Mouse (Mus musculus): ENCODE measurements at regions not wholly inside any gene's neighbourhood (a gene's known extent, or its start where the extent isn't known, plus 50 kb on each side); places are given as distances from the start of the nearest gene placed in this dataset.
"Not testable (repeated sequence)": the region's sequence is repeated elsewhere in the genome, so short reads cannot be mapped to it uniquely, and the experiment has no call there.

DNA sequence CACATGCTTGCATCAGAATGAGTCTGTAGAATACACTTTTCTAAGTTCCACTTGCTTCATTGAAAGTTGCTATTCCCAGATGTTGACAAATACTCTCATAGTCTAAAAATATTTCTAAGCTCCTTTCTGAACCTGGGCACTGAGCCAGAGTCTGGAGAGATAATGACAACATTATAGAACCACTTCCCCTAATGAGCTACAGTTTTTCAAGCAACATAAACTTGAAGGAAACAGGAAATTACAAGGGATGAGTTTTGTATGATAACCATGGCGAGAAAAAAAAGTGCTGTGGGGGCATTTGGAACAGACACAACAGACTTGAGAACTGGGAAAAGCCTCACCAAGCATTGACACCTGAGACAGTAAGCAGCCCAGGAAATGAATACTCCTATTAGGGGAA lies 233.8 kb downstream of the Kctd12 start:
- Histone ChIP-seq H3K4me3 (no peak overlapping the region), H3K4me2 (no peak overlapping the region), H3K9ac (no peak overlapping the region), H3K27ac (replicated peaks) (no peak overlapping the region), H3K4me1 (replicated peaks) (no peaks in the 10 kb centered on the region), H3K27me3 (no peaks in the 10 kb centered on the region), H3K36me3 (no peaks in the 10 kb centered on the region), H3K9me3 (no peaks in the 10 kb centered on the region)
- 69% methylated on average over 1 of the region's 1 CpGs for WGBS
- ATAC-seq (ENCODE audit: low read depth) = no peak

DNA sequence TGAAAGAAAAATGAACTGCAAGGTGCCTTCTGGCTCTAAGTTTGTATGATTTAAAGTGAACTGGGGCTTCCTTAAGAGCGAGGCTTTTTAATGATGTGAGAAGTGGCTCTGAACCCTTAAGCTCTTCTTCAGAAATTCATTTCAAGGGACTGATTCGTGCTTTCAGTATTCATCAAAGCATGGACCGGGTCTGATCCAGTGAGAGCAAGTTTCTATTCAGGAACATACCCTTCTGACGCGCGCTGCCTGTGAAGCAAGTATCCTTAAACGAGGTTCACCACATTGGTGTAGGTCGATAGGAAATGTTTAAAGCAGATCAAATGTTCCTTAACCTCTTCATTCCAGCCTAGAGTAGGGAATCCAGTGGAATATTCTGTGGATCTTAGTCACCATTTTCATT lies 240.1 kb downstream of the Kctd12 start:
- Histone ChIP-seq H3K36me3 (no peaks in the 10 kb centered on the region), H3K27ac (replicated peaks) (no peak overlapping the region), H3K9me3 (no peaks in the 10 kb centered on the region), H3K4me1 (replicated peaks) (no peaks in the 10 kb centered on the region), H3K4me3 (no peak overlapping the region), H3K4me2 (no peak overlapping the region), H3K9ac (no peak overlapping the region), H3K27me3 (no peaks in the 10 kb centered on the region)
- WGBS = 93% methylated on average over 8 of the region's 8 CpGs
- no peak for ATAC-seq (ENCODE audit: low read depth)

DNA sequence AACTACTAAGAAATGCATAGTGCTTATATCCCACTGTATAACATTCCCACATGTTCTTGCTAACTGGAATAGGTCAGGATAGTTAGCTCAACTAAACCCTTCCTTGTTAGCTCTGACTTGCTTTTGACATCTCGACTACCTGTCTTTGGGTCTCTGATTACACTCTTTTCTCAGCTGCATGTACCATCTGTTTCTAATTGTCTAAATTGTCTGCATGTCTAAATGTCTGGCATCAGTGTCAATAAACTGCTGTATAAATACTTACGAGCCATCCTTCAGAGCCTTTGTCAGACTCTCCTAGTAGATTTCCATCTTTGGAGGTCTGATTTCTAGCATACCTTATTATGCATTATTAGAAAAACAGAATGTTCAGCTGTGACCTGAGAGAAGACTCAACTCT lies 245.8 kb downstream of the Kctd12 start:
- WGBS = 68% methylated on average over 2 of the region's 2 CpGs
- no peak for ATAC-seq (ENCODE audit: low read depth)
- Histone ChIP-seq H3K36me3 (no peaks in the 10 kb centered on the region), H3K27me3 (no peaks in the 10 kb centered on the region), H3K4me3 (no peak overlapping the region), H3K27ac (replicated peaks) (no peak overlapping the region), H3K9ac (no peak overlapping the region), H3K9me3 (0 out of 2 replicates have a peak, but pooled peaks cover 5% of the 10 kb centered on the region), H3K4me2 (no peak overlapping the region), H3K4me1 (replicated peaks) (no peaks in the 10 kb centered on the region)

DNA sequence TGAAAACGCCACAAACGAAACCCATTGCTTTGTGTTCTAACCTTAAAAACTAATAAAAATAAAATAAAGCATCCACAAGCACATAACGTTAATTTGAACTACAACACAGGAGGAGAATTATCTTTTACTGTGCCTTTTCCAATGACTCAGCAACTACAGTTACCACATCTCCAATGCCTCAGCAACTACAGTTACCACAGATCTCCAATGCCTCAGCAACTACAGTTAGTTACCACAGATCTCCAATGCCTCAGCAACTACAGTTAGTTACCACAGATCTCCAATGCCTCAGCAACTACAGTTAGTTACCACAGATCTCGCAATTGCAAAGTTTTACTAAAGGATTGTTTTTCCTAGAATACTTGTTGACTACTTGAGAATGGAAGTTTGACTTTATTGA lies 248.7 kb downstream of the Kctd12 start:
- not testable (repeated sequence) for H3K27ac ChIP-seq (replicated peaks); H3K4me2 ChIP-seq; ATAC-seq (ENCODE audit: low read depth); H3K9ac ChIP-seq; H3K4me3 ChIP-seq; H3K4me1 ChIP-seq (replicated peaks); H3K27me3 ChIP-seq; H3K36me3 ChIP-seq; H3K9me3 ChIP-seq
- WGBS = 95% methylated on average over 4 of the region's 4 CpGs

DNA sequence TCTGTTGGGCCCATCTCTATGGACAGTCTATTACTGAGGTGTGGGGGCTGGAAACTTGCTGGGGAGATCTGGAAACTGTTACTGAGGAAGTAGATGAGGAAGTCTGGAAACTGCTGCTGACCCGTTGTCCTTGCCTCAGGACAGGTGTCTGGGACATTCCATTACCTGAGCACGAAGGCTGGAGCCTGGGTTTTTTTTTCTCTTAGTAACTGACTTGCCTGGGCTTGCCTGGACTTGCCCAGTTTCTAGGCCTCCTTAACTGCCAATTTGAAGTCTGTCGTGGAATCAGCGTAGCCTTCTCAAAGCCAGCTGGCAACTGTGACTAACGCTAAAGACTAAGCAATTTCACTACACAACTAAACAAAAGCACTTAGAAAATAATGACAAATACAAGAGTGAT lies 250.7 kb downstream of the Kctd12 start:
- Histone ChIP-seq H3K27me3 (no peaks in the 10 kb centered on the region), H3K4me1 (replicated peaks) (no peaks in the 10 kb centered on the region), H3K4me2 (no peak overlapping the region), H3K27ac (replicated peaks) (no peak overlapping the region), H3K4me3 (no peak overlapping the region), H3K9ac (no peak overlapping the region), H3K36me3 (no peaks in the 10 kb centered on the region), H3K9me3 (0 out of 2 replicates have a peak, but pooled peaks cover 5% of the 10 kb centered on the region)
- 61% methylated on average over 5 of the region's 5 CpGs for WGBS
- ATAC-seq (ENCODE audit: low read depth) = no peak

DNA sequence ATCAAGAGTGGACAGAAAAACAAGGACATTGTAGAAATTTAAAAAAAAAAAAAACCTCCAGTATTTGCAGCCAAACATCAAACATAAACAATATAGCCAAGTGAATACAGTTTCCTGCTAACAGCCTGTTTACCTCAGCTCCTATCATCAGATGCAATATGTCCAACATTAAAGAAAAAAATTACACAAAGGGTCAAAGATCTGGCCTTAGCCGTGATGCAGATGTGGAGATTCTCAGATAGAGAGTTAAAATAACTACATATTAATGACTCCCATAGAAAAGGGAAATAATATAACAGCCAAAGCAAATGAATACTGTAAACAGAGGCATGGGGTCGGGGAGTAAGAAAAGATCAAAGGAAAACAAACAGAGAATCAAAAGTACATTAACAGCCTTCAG lies 259.8 kb downstream of the Kctd12 start:
- ATAC-seq (ENCODE audit: low read depth) = no peak
- no peaks in the 10 kb centered on the region for H3K27me3 ChIP-seq
- no peak overlapping the region for H3K4me2 ChIP-seq
- no peaks in the 10 kb centered on the region for H3K9me3 ChIP-seq
- WGBS = 61% methylated on average over 2 of the region's 2 CpGs
- no peaks in the 10 kb centered on the region for H3K4me1 ChIP-seq (replicated peaks)
- H3K4me3 ChIP-seq = no peak overlapping the region
- no peaks in the 10 kb centered on the region for H3K36me3 ChIP-seq
- no peak overlapping the region for H3K9ac ChIP-seq
- H3K27ac ChIP-seq (replicated peaks) = no peak overlapping the region

DNA sequence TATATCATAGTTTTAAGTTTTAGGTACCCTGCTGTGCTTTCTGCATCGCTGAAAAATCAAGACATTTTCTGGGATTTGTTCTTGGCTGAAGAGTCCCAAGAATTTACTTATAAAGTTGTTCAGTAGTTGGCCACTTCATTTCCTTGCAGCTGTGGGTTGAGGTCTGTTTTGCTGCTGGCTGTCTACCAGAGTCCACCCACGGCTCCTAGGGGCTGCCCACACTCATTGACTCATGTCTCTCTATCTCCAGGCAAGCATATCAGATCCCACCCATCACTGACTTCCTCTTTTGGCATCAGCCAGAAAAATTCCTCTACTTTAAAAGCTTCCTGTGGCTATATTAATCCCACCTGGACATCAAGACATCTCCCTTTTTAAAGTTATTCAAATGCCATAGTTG lies 263.9 kb downstream of the Kctd12 start:
- no peak for ATAC-seq (ENCODE audit: low read depth)
- Histone ChIP-seq H3K4me1 (replicated peaks) (no peaks in the 10 kb centered on the region), H3K9me3 (no peaks in the 10 kb centered on the region), H3K36me3 (no peaks in the 10 kb centered on the region), H3K27ac (replicated peaks) (no peak overlapping the region), H3K4me2 (no peak overlapping the region), H3K27me3 (no peaks in the 10 kb centered on the region), H3K4me3 (no peak overlapping the region), H3K9ac (no peak overlapping the region)
- WGBS = 77% methylated on average over 2 of the region's 2 CpGs

DNA sequence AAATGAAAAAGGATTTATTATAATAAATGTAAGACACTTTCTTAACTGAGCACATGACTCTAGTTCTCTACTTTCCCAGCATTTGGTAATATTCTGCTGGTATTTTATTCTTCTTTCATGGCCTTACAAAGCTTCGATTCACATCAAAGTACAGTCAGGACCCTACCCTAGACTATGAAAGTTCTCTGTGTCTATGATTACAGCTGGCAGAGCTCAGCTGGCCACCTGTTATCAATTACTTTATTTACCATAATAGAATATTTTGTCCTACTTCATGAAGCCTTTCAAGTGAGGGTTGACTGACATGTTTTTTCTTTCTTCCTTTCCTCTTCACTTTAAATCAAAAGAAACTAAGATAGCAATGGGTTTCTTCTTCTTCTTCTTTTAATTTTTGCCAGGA lies 269.8 kb downstream of the Kctd12 start:
- H3K9ac ChIP-seq = no peak overlapping the region
- H3K36me3 ChIP-seq = no peaks in the 10 kb centered on the region
- H3K9me3 ChIP-seq = no peaks in the 10 kb centered on the region
- H3K4me2 ChIP-seq = no peak overlapping the region
- WGBS = 53% methylated on average over 1 of the region's 1 CpGs
- H3K27me3 ChIP-seq = no peaks in the 10 kb centered on the region
- no peak for ATAC-seq (ENCODE audit: low read depth)
- no peak overlapping the region for H3K4me3 ChIP-seq
- H3K4me1 ChIP-seq (replicated peaks) = no peaks in the 10 kb centered on the region
- no peak overlapping the region for H3K27ac ChIP-seq (replicated peaks)

DNA sequence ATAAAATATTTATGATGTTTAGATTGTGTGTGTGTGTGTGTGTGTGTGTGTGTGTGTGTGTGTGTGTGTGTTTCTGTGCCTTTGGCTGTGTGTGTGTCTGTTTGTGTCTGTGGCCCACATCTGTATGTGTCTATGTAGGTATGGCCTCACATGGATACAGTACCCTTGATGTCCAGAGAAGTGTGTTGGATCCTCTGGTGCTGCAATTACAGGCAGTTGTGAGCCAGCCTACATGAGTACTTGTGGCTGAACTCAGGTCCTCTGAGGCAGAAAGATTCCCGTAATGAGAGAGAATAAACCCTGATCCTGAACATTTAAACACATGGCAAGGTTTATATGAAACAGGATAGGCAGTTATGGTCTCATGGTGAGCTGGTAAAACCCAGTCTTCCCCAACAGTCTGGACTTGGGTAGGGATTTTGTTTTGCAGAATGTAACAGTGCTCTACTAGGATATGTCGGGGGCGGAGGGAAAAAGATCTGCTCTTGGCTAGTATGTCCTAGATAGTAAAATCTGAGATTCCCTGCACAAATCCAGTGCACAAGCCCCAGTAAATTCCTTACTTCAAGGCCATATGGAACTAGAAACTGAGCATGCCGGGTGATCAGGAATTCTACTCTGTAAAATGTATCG lies 275.6 kb downstream of the Kctd12 start:
- H3K36me3 ChIP-seq = no peaks in the 10 kb centered on the region
- 82% methylated on average over 5 of the region's 5 CpGs for WGBS
- H3K4me2 ChIP-seq = no peak overlapping the region
- no peaks in the 10 kb centered on the region for H3K9me3 ChIP-seq
- no peak overlapping the region for H3K9ac ChIP-seq
- H3K27me3 ChIP-seq = no peaks in the 10 kb centered on the region
- ATAC-seq (ENCODE audit: low read depth) = no peak
- H3K4me3 ChIP-seq = no peak overlapping the region
- no peak overlapping the region for H3K27ac ChIP-seq (replicated peaks)
- peaks cover 7% of the 10 kb centered on the region; the same call in 1 of the 2 replicates for H3K4me1 ChIP-seq (replicated peaks)

DNA sequence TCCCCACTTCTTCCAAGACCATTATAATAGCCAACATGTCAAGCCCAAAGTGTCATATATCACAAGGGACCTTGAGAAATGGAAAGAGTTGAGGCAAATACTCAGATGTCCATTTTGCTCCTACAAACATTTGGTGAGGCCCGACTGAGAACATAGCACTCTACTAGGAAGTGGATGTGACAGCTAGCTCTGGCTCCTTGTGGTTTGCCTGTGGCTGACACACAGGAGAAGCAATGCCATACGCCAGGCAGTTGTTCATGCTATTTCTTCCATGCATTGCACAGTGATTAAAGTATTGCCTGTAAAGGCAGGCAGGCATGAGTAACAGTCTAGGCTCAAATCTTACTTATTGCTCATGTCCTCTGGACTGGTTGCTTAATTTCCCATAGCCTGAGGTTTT lies 281.3 kb downstream of the Kctd12 start:
- ATAC-seq (ENCODE audit: low read depth) = no peak
- 78% methylated on average over 2 of the region's 2 CpGs for WGBS
- Histone ChIP-seq H3K4me1 (replicated peaks) (peaks cover 11% of the 10 kb centered on the region; the same call in 1 of the 2 replicates), H3K4me2 (no peak overlapping the region), H3K36me3 (no peaks in the 10 kb centered on the region), H3K4me3 (no peak overlapping the region), H3K27ac (replicated peaks) (no peak overlapping the region), H3K9me3 (no peaks in the 10 kb centered on the region), H3K9ac (no peak overlapping the region), H3K27me3 (no peaks in the 10 kb centered on the region)

DNA sequence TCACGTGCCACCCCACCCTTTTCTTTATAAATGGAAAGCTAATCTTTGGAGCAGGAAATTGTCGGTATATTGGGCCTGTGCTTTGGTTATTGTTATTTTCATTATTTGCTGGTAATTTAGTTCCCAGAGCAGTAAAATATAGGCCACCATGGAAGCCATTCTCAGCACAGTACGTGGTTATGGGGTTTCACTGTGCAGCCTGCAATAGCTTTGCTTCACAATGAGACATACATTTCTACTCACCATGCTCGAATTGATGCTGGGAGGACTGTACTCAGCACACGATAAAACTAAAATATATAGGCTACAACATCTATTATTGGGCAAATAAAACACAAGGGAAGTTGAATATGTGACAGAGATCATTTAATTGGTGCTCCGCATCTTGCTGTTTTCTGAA lies 282.0 kb downstream of the Kctd12 start:
- 65% methylated on average over 6 of the region's 6 CpGs for WGBS
- Histone ChIP-seq H3K27me3 (no peaks in the 10 kb centered on the region), H3K4me3 (no peak overlapping the region), H3K9me3 (no peaks in the 10 kb centered on the region), H3K9ac (no peak overlapping the region), H3K4me2 (no peak overlapping the region), H3K4me1 (replicated peaks) (peaks cover 6% of the 10 kb centered on the region; the same call in 1 of the 2 replicates), H3K36me3 (no peaks in the 10 kb centered on the region), H3K27ac (replicated peaks) (no peak overlapping the region)
- ATAC-seq (ENCODE audit: low read depth) = no peak

DNA sequence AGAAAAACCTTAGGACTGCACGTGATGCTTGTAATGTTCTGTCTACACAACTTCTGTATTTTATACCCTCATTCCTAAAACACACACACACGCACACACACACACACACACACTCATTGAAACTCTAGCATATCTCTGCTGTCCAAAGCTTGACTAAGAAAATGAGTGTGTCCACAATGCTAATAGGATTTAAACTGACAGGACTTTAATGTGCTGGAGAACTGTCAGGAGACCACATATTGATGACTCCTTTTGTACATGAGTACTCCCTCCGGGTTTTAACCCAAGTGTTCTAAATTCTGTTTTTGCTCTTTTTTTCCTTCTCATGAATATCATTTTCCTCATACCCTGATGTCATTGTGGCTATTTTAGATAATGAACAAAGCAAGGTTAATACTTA lies 283.4 kb downstream of the Kctd12 start:
- H3K9ac ChIP-seq = no peak overlapping the region
- 83% methylated on average over 3 of the region's 3 CpGs for WGBS
- no peaks in the 10 kb centered on the region for H3K9me3 ChIP-seq
- no peaks in the 10 kb centered on the region for H3K36me3 ChIP-seq
- H3K27me3 ChIP-seq = no peaks in the 10 kb centered on the region
- H3K4me1 ChIP-seq (replicated peaks) = 0 out of 2 replicates have a peak, but pooled peaks cover 3% of the 10 kb centered on the region
- ATAC-seq (ENCODE audit: low read depth) = no peak
- no peak overlapping the region for H3K4me3 ChIP-seq
- H3K27ac ChIP-seq (replicated peaks) = no peak overlapping the region
- no peak overlapping the region for H3K4me2 ChIP-seq

DNA sequence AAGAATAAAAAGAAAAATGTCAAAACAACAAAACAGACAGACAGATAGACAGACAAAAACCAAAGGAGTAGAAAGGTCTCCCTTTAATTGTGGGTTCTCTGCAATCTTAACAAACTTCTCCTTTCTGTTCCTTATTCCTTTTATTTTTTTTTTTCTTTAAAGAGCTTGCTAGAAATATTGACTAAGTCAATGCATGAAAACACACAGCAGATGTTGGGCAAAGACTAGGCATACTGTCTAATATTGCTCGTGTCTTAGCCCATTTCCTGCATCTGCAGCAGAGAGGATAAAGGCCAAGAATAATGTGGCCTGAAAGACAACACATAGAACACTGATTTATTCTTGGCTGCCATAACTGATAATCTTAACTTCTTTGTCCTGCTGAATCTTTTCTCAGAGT lies 295.6 kb downstream of the Kctd12 start:
- no peak for ATAC-seq (ENCODE audit: low read depth)
- 71% methylated on average over 1 of the region's 1 CpGs for WGBS
- no peak overlapping the region for H3K4me3 ChIP-seq
- H3K36me3 ChIP-seq = no peaks in the 10 kb centered on the region
- no peak overlapping the region for H3K9ac ChIP-seq
- no peaks in the 10 kb centered on the region for H3K27me3 ChIP-seq
- H3K9me3 ChIP-seq = no peaks in the 10 kb centered on the region
- H3K4me1 ChIP-seq (replicated peaks) = no peaks in the 10 kb centered on the region
- H3K27ac ChIP-seq (replicated peaks) = no peak overlapping the region
- H3K4me2 ChIP-seq = no peak overlapping the region

Measured in neural tube, embryonic 13.5 days (tissue).